Mouse (Mus musculus): Measurements from ENCODE around the gene Cbx8. TPM values are rescaled to one million over a fixed set of nuclear protein-coding genes. Genes with fewer than 3 reads are reported as not detected.

Gene Cbx8
- 6.8 and 10.7 TPM in 2 replicates for polyA plus RNA-seq (2015; fragmentation: Nextera tagmentation; extraction: Ambion mirVana)

GRCm38 (mm10) chr11:119040600-119041324, at the start of gene Cbx8:
TSS of gene Cbx8 (minus strand) at chr11:119040969.
- peak within 1 kb of the TSS; percentile 76 for H3K4me3 ChIP-seq
- peak; percentile 89 for ATAC-seq (ENCODE audit: insufficient number of reproducible peaks, insufficient read depth, low FRiP score, low TSS enrichment, low read depth)
- peaks cover 83% of the 10 kb centered on the region for H3K27me3 ChIP-seq
- H3K4me2 ChIP-seq, result peak within 1 kb of the TSS; percentile 80
- H3K9me3 ChIP-seq, result no peaks in the 10 kb centered on the region
- H3K36me3 ChIP-seq, result peaks cover 10% of the 10 kb centered on the region
- peaks cover 84% of the 10 kb centered on the region for H3K4me1 ChIP-seq
- H3K27ac ChIP-seq, result peak within 1 kb of the TSS; percentile 84
- peak within 1 kb of the TSS; percentile 84 for H3K9ac ChIP-seq
- under 1% methylated on average over 54 of the region's 63 CpGs for WGBS

DNA sequence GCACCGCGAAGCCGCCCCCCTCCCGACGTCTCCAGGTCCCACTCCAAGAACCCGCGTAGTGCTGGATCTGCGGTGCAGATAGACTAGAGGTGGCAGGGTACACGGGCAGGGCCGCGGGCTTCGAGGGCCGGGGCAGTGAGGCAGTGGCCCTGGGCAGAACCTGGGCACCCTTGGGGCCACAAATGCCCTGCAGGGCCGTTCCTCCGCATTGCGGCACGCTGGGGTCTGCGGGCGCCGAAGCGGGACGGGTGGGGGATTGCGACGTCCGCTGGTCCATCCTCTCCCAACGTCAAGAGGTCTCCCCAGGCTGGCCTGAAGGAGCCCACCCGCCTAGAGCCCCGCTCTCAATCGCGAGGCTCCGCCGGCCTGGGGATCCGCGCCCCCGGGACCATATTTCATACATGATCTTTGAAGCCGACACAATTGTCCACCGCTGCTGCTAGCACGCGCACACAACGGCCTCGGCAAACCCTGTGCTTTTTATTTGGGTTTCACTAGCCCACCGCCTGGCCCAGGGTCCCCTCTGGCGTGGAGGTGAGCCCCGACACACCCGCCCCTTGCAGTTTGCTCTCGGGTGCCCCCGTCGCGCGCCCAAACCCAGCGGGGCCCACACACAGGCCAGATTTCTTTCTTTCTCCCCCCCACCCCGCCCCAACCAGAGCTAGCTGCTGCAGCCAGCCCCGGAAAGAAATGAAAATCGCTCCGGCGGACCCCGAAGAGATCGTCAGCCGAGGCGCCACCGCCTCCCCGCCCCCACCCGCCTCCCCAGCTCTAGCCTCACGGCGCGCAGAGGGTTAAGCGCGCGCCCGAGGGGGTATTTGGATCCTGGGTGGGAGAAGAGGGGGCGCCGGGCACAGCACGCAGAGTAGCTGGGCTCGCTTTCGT, 49.5 kb upstream of the Cbx8 start:
- no peaks in the 10 kb centered on the region for H3K9me3 ChIP-seq
- H3K4me2 ChIP-seq, result peak overlapping the region; percentile 91
- under 1% methylated on average over 75 of the region's 75 CpGs for WGBS
- peak overlapping the region; percentile 54 for H3K4me3 ChIP-seq
- H3K9ac ChIP-seq, result peak overlapping the region; percentile 77
- H3K27me3 ChIP-seq, result peaks cover 48% of the 10 kb centered on the region
- H3K4me1 ChIP-seq, result peaks cover 50% of the 10 kb centered on the region
- ATAC-seq (ENCODE audit: insufficient number of reproducible peaks, insufficient read depth, low FRiP score, low TSS enrichment, low read depth), result no peak
- peak overlapping the region; percentile 28; the same call in 1 of the 2 replicates for H3K27ac ChIP-seq
- no peaks in the 10 kb centered on the region for H3K36me3 ChIP-seq

DNA sequence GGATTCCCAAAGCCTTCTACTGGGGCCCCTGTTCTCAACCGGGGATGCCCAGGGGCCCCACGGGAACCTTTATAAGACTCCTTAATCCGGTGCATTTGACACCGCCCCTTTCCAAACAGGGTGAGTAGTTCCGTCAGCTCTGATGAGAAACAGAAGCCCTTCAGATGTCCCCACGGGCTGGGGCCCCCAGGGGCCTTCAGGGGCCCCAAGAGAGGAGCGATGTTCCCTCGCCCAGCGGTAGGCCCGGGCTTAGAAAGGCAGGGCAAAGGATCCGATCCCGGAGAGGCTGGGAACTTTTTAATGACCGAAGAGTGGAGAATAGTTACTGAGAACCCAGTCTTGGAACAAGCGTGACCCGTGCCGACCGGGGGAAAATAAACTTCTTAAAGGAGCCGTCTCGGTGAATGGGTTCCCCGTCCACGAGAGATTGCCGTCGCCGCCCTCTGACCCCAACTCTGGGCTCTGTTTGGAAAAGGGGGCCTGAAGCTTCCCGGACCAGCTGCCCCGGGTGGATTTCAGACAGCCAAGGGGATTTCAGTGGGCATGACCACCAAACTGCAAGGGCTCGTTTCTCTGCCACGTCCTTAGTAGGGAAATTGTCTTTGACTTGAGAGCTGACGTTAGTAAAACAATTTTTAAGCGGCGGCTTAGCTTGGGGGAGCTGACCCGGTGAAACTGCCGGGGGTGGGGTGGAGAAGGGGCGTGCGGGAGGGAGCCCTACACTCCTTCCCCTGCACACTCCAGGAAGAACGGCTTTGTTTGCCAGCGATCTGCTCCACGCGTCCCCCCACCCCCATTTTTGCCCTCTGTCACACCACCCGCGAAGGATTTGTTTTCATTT, 48.7 kb upstream of the Cbx8 start:
- H3K9ac ChIP-seq, result peak overlapping the region; percentile 77
- WGBS, result under 1% methylated on average over 41 of the region's 41 CpGs

DNA sequence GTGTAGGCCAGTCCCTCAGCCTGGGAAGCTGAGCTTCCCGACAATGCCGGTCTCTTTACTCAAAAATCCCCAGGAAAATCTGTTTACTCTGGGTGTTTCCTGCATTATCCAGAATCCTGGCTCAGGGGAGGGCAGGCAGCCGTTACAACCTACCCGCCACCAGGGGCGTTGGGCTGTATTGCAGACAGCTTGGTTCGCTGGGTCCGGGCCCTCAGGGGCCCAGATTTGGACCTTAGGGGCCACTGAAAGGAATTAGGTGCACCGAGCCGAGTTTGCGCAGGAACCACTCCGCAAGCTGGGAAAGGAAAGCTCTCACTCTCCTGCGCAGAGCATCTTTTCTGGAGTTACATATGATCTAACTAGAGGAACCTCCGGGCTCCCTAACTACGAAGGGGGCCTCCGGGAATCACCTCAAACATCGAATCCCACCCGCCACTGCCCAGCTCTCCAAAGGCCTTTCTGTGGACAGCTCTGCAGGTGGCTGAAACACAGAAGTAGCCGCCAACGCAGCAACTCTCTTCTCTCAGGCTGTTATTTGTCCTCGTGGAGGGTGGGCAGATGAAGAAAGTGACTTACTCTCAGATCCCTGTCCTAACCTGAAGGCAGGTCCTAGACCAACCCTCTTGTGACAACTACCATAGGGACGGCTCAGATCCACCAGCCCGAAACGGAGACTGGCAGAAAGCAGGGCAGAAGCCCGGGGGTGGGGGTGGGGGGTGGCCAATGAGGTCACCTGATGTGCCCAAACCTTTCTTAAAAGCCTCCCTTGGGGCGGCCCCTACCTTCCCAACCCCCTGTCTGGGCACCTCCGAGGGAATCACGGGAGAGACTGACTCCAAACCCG, 47.8 kb upstream of the Cbx8 start:
- H3K9ac ChIP-seq, result no peak overlapping the region
- H3K27ac ChIP-seq, result no peak overlapping the region
- peak overlapping the region; percentile 91 for H3K4me2 ChIP-seq
- ATAC-seq (ENCODE audit: insufficient number of reproducible peaks, insufficient read depth, low FRiP score, low TSS enrichment, low read depth), result no peak
- under 1% methylated on average over 28 of the region's 28 CpGs for WGBS
- H3K27me3 ChIP-seq, result peaks cover 47% of the 10 kb centered on the region
- H3K4me3 ChIP-seq, result peak overlapping the region; percentile 54; the same call in 1 of the 2 replicates
- peaks cover 63% of the 10 kb centered on the region for H3K4me1 ChIP-seq
- no peaks in the 10 kb centered on the region for H3K36me3 ChIP-seq
- no peaks in the 10 kb centered on the region for H3K9me3 ChIP-seq

More for the DNA sequence above, 48.7 kb upstream of the Cbx8 start:
- peak overlapping the region; percentile 54 for H3K4me3 ChIP-seq
- H3K27me3 ChIP-seq, result peaks cover 48% of the 10 kb centered on the region
- no peak for ATAC-seq (ENCODE audit: insufficient number of reproducible peaks, insufficient read depth, low FRiP score, low TSS enrichment, low read depth)
- H3K9me3 ChIP-seq, result no peaks in the 10 kb centered on the region
- peaks cover 55% of the 10 kb centered on the region for H3K4me1 ChIP-seq
- H3K4me2 ChIP-seq, result peak overlapping the region; percentile 91
- H3K27ac ChIP-seq, result no peak overlapping the region
- H3K36me3 ChIP-seq, result no peaks in the 10 kb centered on the region

- WGBS, result 5% methylated on average over 35 of the region's 35 CpGs
- Histone ChIP-seq H3K27me3 (peaks cover 51% of the 10 kb centered on the region), H3K9me3 (no peaks in the 10 kb centered on the region), H3K4me1 (peaks cover 74% of the 10 kb centered on the region), H3K4me3 (peak overlapping the region; percentile 17), H3K4me2 (peak overlapping the region; percentile 88; the same call in 1 of the 2 replicates), H3K36me3 (peaks cover 2% of the 10 kb centered on the region; the same call in 1 of the 2 replicates), H3K9ac (no peak overlapping the region; the same call in 1 of the 2 replicates), H3K27ac (no peak overlapping the region)
- ATAC-seq (ENCODE audit: insufficient number of reproducible peaks, insufficient read depth, low FRiP score, low TSS enrichment, low read depth), result no peak
Observed at GRCm38 (mm10) chr11:119087301-119088082, 46.7 kb upstream of the Cbx8 start.

GRCm38 (mm10) chr11:119086144-119086971, 45.6 kb upstream of the Cbx8 start, which contains the start of gene Cbx4:
TSS of gene Cbx4 (minus strand) at chr11:119086221.
- WGBS, result under 1% methylated on average over 62 of the region's 67 CpGs
- Histone ChIP-seq H3K27me3 (peaks cover 59% of the 10 kb centered on the region), H3K27ac (peak within 1 kb of the TSS; percentile 98), H3K9ac (peak within 1 kb of the TSS; percentile 94), H3K4me1 (peaks cover 81% of the 10 kb centered on the region), H3K4me3 (peak within 1 kb of the TSS; percentile 81), H3K36me3 (peaks cover 13% of the 10 kb centered on the region), H3K4me2 (peak within 1 kb of the TSS; percentile 88), H3K9me3 (no peaks in the 10 kb centered on the region)
- ATAC-seq (ENCODE audit: insufficient number of reproducible peaks, insufficient read depth, low FRiP score, low TSS enrichment, low read depth), result peak; percentile 90

- H3K27ac ChIP-seq, result peak overlapping the region; percentile 98
- H3K9ac ChIP-seq, result peak overlapping the region; percentile 94
- H3K4me1 ChIP-seq, result peaks cover 83% of the 10 kb centered on the region
- H3K4me3 ChIP-seq, result peak overlapping the region; percentile 81
- peaks cover 22% of the 10 kb centered on the region for H3K36me3 ChIP-seq
- peak; percentile 27 for ATAC-seq (ENCODE audit: insufficient number of reproducible peaks, insufficient read depth, low FRiP score, low TSS enrichment, low read depth)
- no peaks in the 10 kb centered on the region for H3K9me3 ChIP-seq
- peak overlapping the region; percentile 88 for H3K4me2 ChIP-seq
- peaks cover 68% of the 10 kb centered on the region for H3K27me3 ChIP-seq
- under 1% methylated on average over 66 of the region's 66 CpGs for WGBS
Observed at GRCm38 (mm10) chr11:119085279-119086062, 44.7 kb upstream of the Cbx8 start.

GRCm38 (mm10) chr11:119084446-119085278, 43.9 kb upstream of the Cbx8 start:
- H3K27ac ChIP-seq, result peak overlapping the region; percentile 98
- peaks cover 80% of the 10 kb centered on the region for H3K4me1 ChIP-seq
- ATAC-seq (ENCODE audit: insufficient number of reproducible peaks, insufficient read depth, low FRiP score, low TSS enrichment, low read depth), result no peak
- peak overlapping the region; percentile 88 for H3K4me2 ChIP-seq
- peaks cover 67% of the 10 kb centered on the region for H3K27me3 ChIP-seq
- H3K9ac ChIP-seq, result peak overlapping the region; percentile 94
- H3K4me3 ChIP-seq, result peak overlapping the region; percentile 81
- H3K9me3 ChIP-seq, result no peaks in the 10 kb centered on the region
- WGBS, result under 1% methylated on average over 17 of the region's 18 CpGs
- peaks cover 25% of the 10 kb centered on the region for H3K36me3 ChIP-seq

Data from embryonic facial prominence, embryonic 13.5 days (tissue).